Comparison of ENCODE assay signal across 9 mouse cellular contexts in genomic region chr13:31618001-31618400, GRCm38 (mm10). TPM values are rescaled to one million over a fixed set of nuclear protein-coding genes. Genes with fewer than 3 reads are reported as not detected.
A peak's percentile ranks its signal among the peaks of the same experiment; 100 is the strongest.
DNase-seq lines count a peak whose midpoint lies in the region; ATAC-seq lines count a peak whose summit lies in the region.
"Had no signal": no experiment of that assay in that cellular context is flagged by ENCODE, and none has a peak within 500 bp of the region (broad histone marks: within the 10 kb centered on the region; RNA-seq: fewer than 3 reads in every experiment).

No protein-coding gene starts in this region.

- peak overlapping the region; percentile 28 to 35 for H3K4me3 ChIP-seq in heart, embryonic 14.5 days (ENCODE audit: control insufficient read depth in 1 of 2, insufficient read depth in 1 of 2, low read depth in 1 of 2, low read length in 2 of 2)
- H3K4me3 ChIP-seq in hindbrain, embryonic 15.5 days: peak overlapping the region; percentile 34
- peak overlapping the region; percentile 30 for H3K4me3 ChIP-seq in midbrain, embryonic 15.5 days

- ATAC-seq in heart, embryonic 14.5 days (ENCODE audit: insufficient number of reproducible peaks, insufficient read depth, low FRiP score, low read depth): no peak
- ATAC-seq in hindbrain, embryonic 15.5 days (ENCODE audit: low FRiP score, low read depth): no peak; the same call in none of the 2 replicates
- ATAC-seq in midbrain, embryonic 15.5 days (replicated peaks): no peak; the same call in 1 of the 2 replicates

- WGBS in heart, embryonic 14.5 days: 4% methylated on average over 12 of the region's 12 CpGs
- WGBS in hindbrain, embryonic 15.5 days: under 1% methylated on average over 12 of the region's 12 CpGs
- WGBS in midbrain, embryonic 15.5 days: under 1% methylated on average over 12 of the region's 12 CpGs

- intact Hi-C loops in gastrocnemius, postnatal 14 days (cut with DNase I; ENCODE audit: low total_unique reads): loop anchor here (5.0 kb wide), 1 partner anchor 536 kb away; no protein-coding TSS in a partner anchor

- H3K4me2 ChIP-seq in heart, embryonic 14.5 days (ENCODE audit: low read length): peak overlapping the region; percentile 75
- peak overlapping the region; percentile 64 for H3K4me2 ChIP-seq in hindbrain, embryonic 15.5 days
- H3K4me2 ChIP-seq in midbrain, embryonic 15.5 days: peak overlapping the region; percentile 53

- DNase-seq in heart, adult 9 months (ENCODE audit: low spot score in 2 of 2): no peak
- peak; percentile 31 for DNase-seq in embryo, embryonic 9.5 days (ENCODE audit: extremely low spot score)
- DNase-seq in thymus, postnatal 10 days (ENCODE audit: low spot score in 2 of 2): no peak
- no peak for DNase-seq in gastrocnemius, postnatal 14 days
- no peak for DNase-seq in layer of hippocampus, postnatal 10 days (ENCODE audit: low spot score in 2 of 2)

- peaks cover 100% of the 10 kb centered on the region for H3K27me3 ChIP-seq in heart, embryonic 14.5 days (ENCODE audit: control insufficient read depth, insufficient read depth, low read length)
- peaks cover 86% of the 10 kb centered on the region for H3K27me3 ChIP-seq in hindbrain, embryonic 15.5 days
- peaks cover 89% of the 10 kb centered on the region for H3K27me3 ChIP-seq in midbrain, embryonic 15.5 days (replicated peaks)

- peaks cover 0 to 11% of the 10 kb centered on the region in 2 experiments; a peak in 2 of 4 replicates for H3K4me1 ChIP-seq in heart, embryonic 14.5 days (ENCODE audit: control insufficient read depth in 2 of 2, insufficient read depth in 2 of 2, low read length in 2 of 2)
- H3K4me1 ChIP-seq in hindbrain, embryonic 15.5 days (replicated peaks): peaks cover 20% of the 10 kb centered on the region
- H3K4me1 ChIP-seq in midbrain, embryonic 15.5 days: peaks cover 11% of the 10 kb centered on the region; the same call in 1 of the 2 replicates

- no peaks in the 10 kb centered on the region for H3K36me3 ChIP-seq in heart, embryonic 14.5 days (ENCODE audit: control insufficient read depth, insufficient read depth, low read length)
- H3K36me3 ChIP-seq in hindbrain, embryonic 15.5 days: no peaks in the 10 kb centered on the region
- H3K36me3 ChIP-seq in midbrain, embryonic 15.5 days (replicated peaks): no peaks in the 10 kb centered on the region

- no peaks in the 10 kb centered on the region for H3K9me3 ChIP-seq in heart, embryonic 14.5 days (ENCODE audit: control insufficient read depth, low read length)
- no peaks in the 10 kb centered on the region for H3K9me3 ChIP-seq in hindbrain, embryonic 15.5 days
- no peaks in the 10 kb centered on the region for H3K9me3 ChIP-seq in midbrain, embryonic 15.5 days

- H3K9ac ChIP-seq in heart, embryonic 14.5 days (ENCODE audit: low read length): no peak overlapping the region
- H3K9ac ChIP-seq in hindbrain, embryonic 15.5 days: peak overlapping the region; percentile 28; the same call in 1 of the 2 replicates
- H3K9ac ChIP-seq in midbrain, embryonic 15.5 days: no peak overlapping the region

- no peak overlapping the region for H3K27ac ChIP-seq in heart, embryonic 14.5 days (replicated peaks in 1 of 2; ENCODE audit: control insufficient read depth in 1 of 2, insufficient read depth in 1 of 2, low read depth in 2 of 2, low read length in 2 of 2)
- H3K27ac ChIP-seq in hindbrain, embryonic 15.5 days (replicated peaks): no peak overlapping the region
- no peak overlapping the region for H3K27ac ChIP-seq in midbrain, embryonic 15.5 days

RNA-seq across cellular contexts. Expression of gene Foxf2, which starts 7.6 kb away (rescaled TPM):
- polyA plus RNA-seq in heart, embryonic 14.5 days (2014; fragmentation: Nextera tagmentation; extraction: Ambion mirVana): 0.11 TPM in 1 of 2 replicates, not detected in the other
- 5.2 and 5.5 TPM in 2 replicates for polyA plus RNA-seq in hindbrain, embryonic 15.5 days (2015; fragmentation: Nextera tagmentation; extraction: Ambion mirVana)
- 5.3 and 6.5 TPM in 2 replicates for polyA plus RNA-seq in midbrain, embryonic 15.5 days (2015; fragmentation: Nextera tagmentation; extraction: Ambion mirVana)
- under 1 TPM in 1 of 2 experiments, not detected in 1; 0.16 TPM for total RNA-seq in gastrocnemius, postnatal 14 days (2021)
- total RNA-seq in layer of hippocampus, postnatal 10 days (2021): 10 to 100 TPM in 1 of 2 experiments, 1 to 10 TPM in 1; 9.9 to 10.6 TPM

RNA-seq across cellular contexts. Expression of gene A530084C06Rik, which starts 58.9 kb away (rescaled TPM):
- polyA plus RNA-seq in heart, embryonic 14.5 days (2014; fragmentation: Nextera tagmentation; extraction: Ambion mirVana): not detected in 2 replicates
- not detected in 2 replicates for polyA plus RNA-seq in hindbrain, embryonic 15.5 days (2015; fragmentation: Nextera tagmentation; extraction: Ambion mirVana)
- not detected in 2 replicates for polyA plus RNA-seq in midbrain, embryonic 15.5 days (2015; fragmentation: Nextera tagmentation; extraction: Ambion mirVana)
- total RNA-seq in gastrocnemius, postnatal 14 days (2021): not detected
- 1 to 10 TPM; 1.2 TPM for total RNA-seq in layer of hippocampus, postnatal 10 days (2021)
- polyA plus RNA-seq: spleen, adult 2 months had no signal
